Mouse (Mus musculus) cerebellum, postnatal 36 days (tissue): Measurements from ENCODE around the gene Inip.
A peak's percentile ranks its signal among the peaks of the same experiment; 100 is the strongest.

Experiments
- DNase-seq, 2 experiments: peaks; one replicate each; pipeline ENCODE4 v3.0.0; 2021 to 2022; ENCODE audit warnings: mixed read lengths in 2 of 2

Inip gene

DNA sequence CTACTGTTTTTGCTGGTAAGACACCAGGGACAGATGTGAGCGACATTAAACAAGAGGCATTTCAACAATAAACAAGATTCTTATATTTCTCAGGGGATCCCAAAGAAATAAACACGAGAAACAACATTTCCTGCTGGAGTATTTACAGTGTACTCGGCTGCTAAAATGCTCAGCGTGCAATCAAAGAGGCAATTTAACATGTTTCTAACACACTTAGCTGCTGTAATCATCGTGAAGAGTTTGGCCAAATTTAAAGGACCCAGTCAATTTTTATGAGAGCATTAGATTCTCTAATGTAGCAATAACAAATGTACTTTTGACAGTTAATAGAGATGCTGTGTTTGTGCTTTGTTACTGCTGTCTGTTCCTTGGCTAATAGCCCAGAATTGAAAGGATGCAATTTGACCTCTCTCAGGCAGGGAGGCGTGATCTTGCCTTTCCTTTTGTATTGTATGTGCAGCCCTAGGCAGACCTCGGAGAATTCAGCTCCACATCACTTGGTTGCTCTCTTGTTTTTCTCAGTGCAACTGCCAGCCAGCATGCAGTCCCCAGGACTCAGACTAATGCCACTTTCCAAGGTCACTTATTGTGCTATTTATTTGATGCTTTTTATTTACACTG, 35.9 kb downstream of the Inip start:
- DNase-seq = no peak

- no peak for DNase-seq
Observed at GRCm38 (mm10) chr4:59764950-59765349, 36.4 kb downstream of the Inip start.

DNA sequence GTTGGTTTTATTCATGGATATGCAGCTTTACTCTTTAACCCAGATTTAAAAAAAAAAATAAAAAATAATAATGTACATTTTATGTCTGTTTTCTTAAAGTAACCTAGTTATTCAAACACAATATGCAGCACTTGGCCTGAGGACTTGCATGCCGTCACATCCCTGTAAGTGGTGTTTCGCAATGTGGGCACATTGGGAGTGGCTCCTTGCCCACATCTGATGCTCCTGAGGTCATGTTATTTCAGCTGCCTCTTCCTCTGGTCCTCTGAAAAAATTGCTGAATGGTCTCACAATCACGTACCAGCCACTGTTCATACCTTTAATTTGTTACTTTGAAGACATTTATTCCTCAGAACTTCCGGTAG, 40.0 kb downstream of the Inip start:
- no peak for DNase-seq

- DNase-seq = no peak
Observed at GRCm38 (mm10) chr4:59760636-59761364, 40.6 kb downstream of the Inip start.

- DNase-seq = no peak
Observed at GRCm38 (mm10) chr4:59760016-59760415, 41.4 kb downstream of the Inip start.

DNA sequence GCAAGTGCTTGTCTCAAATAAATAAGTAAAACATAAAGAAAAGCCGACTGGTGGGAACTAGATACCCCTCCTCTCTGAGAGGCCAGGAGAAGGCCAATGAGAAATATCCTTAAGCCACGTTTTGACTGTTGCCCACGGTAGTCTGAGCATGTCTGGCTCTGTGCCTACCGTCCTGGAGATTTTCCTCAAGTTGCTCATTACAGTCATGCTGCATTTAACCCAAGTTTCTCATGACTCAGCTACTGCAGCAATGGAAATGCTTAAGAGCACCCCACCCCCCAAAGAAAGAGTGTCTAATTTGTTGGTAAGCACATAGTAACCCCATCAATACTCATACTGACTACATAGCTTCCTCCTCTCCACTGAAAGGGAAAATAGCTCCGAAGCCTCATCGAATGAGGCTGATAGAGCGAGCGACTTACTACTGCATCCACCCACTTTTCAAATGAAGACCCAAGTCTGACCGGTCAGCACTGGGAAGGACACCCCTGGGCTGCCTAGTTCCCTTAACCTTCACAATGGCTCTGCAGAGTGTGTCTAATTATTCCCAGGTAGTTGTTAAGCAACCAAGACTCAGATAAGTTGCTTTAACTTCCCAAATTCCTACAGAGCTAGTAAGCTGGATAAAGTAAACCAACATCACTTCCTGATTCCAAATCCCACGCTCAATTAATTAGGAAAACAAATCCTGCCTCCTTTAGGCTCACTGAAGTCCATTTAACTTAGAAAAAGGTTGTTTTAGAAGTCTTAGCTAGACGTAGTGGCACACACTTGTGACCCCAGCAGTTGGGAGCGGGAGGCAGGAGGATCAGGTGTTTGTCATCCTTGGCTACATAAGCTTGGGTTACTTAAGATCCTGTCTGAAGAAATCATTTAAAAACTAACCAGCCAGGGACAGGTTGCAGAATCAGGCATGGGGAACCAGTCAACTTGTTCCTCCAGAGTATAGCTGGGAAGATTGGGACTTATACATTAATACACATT, 43.6 kb downstream of the Inip start:
- DNase-seq = no peak

- DNase-seq = peak; percentile 83 to 88
Observed at GRCm38 (mm10) chr4:59756332-59757082, 44.9 kb downstream of the Inip start.

- DNase-seq = peak; percentile 25 to 33
Observed at GRCm38 (mm10) chr4:59753491-59754140, 47.8 kb downstream of the Inip start.

- no peak for DNase-seq
Observed at GRCm38 (mm10) chr4:59739882-59740281, 61.5 kb downstream of the Inip start.

DNA sequence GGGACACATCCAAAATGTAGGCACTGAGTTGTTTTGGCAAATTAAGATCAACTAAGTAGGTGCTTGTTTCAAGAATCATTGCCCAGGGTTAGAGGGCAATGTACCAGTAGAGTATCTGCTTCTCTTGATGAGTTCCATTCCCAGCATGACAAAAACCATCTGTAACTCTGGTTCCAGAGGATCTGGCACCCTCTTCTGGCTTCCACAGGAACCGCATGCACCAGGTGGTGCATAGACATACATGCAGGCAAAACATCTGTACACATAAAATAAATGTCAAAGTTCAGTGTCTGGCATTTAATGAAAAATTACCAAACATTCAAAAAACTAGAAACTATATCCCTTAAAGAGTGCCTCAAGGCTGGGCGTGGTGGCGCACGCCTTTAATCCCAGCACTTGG, 62.1 kb downstream of the Inip start:
- DNase-seq = no peak

GRCm38 (mm10) chr4:59731544-59731943, 69.8 kb downstream of the Inip start:
- DNase-seq = no peak

DNA sequence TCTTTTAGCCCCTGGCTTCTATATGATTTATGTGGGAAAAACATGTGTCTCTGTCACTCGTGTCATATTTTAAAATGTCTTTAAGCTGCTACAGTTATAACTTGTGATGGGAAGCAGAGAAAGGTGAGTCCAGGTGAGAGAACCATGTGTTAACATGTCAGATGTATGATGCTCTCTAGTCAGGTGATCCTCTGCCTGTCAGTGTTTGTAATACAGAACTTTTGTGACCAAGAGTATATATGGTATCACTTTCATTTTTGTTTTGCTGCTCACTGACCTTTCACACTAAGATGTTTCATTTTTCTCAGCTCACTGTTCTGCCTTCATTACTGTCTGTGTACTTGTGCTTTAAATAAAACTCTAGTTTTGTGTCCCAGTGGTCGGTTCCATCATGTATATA, 72.5 kb downstream of the Inip start:
- DNase-seq = no peak

DNA sequence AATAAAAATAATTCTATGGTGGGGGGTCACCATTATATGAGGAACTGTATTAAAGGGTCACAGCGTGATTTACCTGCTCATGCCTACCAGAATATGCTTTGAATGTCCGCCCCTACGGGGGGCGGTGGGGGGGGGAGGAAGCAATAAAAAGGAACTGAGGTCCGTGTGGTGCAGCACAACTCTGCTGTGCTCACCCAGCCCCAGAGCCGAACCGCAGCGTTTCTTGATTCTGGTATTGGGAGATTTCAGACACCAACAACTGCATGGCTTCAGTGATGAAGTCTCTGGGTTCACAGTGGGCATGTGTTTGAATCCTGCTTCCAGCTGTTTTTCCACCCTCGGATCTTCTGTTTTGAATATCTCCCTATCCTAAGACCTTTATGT, 73.5 kb downstream of the Inip start:
- DNase-seq = no peak

GRCm38 (mm10) chr4:59727187-59727877, 74.1 kb downstream of the Inip start:
- no peak for DNase-seq

- no peak for DNase-seq
Observed at GRCm38 (mm10) chr4:59726501-59726900, 74.9 kb downstream of the Inip start.

- no peak for DNase-seq
Observed at GRCm38 (mm10) chr4:59725579-59725978, 75.8 kb downstream of the Inip start.

DNA sequence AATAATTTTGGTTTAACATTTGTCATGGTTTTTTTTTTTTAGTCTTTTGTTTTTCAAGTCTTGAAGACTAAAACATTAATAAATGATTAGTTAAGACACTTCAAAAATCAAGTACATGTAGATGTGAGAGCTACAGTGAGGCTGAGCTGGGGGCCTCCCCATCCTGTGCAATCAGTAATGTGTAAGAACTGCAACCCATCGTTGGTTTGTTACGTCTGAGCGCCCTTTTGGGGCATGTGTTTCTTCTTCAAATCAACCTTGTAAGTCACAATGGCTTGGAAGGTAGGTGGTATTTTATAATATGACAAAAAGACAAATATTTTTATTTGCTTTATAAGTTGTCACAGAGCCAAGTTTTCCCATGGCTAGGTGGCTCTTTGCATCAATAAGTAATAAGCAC, 79.6 kb downstream of the Inip start:
- DNase-seq = no peak
